Mouse (Mus musculus) intestine, embryonic 16.5 days (tissue): Measurements from ENCODE around the gene Creb3l4. TPM values are rescaled to one million over a fixed set of nuclear protein-coding genes. Genes with fewer than 3 reads are reported as not detected.
A peak's percentile ranks its signal among the peaks of the same experiment; 100 is the strongest.

ENCODE experiments used
- ATAC-seq: fragments of 200-750 bp; cut with Nextera tagmentation; 2 replicates; pipeline ENCODE4 v1.8.0; 2017; ENCODE audit warnings: moderate TSS enrichment, moderate library complexity
- H3K27ac ChIP-seq: fragments of 300-500 bp; sonication (generic); 2 replicates; pipeline ENCODE4 v1.5.1; 2014; ENCODE audit warnings: mild to moderate bottlenecking, low read length
- H3K27me3 ChIP-seq: fragments of 300-500 bp; sonication (generic); replicated peaks from 2 replicates; pipeline ENCODE4 v1.6.1; 2014; ENCODE audit warnings: low read length, control low read depth, mixed read lengths; ENCODE audit not compliant: control insufficient read depth, insufficient read depth
- H3K36me3 ChIP-seq: fragments of 300-500 bp; sonication (generic); 2 replicates; pipeline ENCODE4 v1.6.1; 2014; ENCODE audit warnings: low read length, control low read depth; ENCODE audit not compliant: control insufficient read depth, insufficient read depth
- H3K4me1 ChIP-seq: fragments of 300-500 bp; sonication (generic); 2 replicates; pipeline ENCODE4 v1.6.1; 2014; ENCODE audit warnings: low read length, control low read depth, mixed read lengths; ENCODE audit not compliant: control insufficient read depth, insufficient read depth
- H3K4me2 ChIP-seq: fragments of 300-500 bp; sonication (generic); 2 replicates; pipeline ENCODE4 v1.6.1; 2014; ENCODE audit warnings: low read depth, low read length, control low read depth
- H3K4me3 ChIP-seq: fragments of 300-500 bp; sonication (generic); 2 replicates; pipeline ENCODE4 v1.5.1; 2014; ENCODE audit warnings: mild to moderate bottlenecking, low read length
- H3K9ac ChIP-seq: fragments of 300-500 bp; sonication (generic); 2 replicates; pipeline ENCODE4 v1.6.1; 2014; ENCODE audit warnings: low read depth, low read length
- H3K9me3 ChIP-seq: fragments of 300-500 bp; sonication (generic); 2 replicates; pipeline ENCODE4 v1.6.1; 2016; ENCODE audit warnings: low read length, control low read depth; ENCODE audit not compliant: control insufficient read depth
- WGBS: fragments of 180-500 bp; shearing (Covaris S2); extraction: QIAGEN DNeasy Blood & Tissue Kit; methylation state at CpG from one replicate; pipeline ENCODE4 v1.1.7; 2014; 5-methylcytosine and 5-hydroxymethylcytosine counted together
- polyA plus RNA-seq: library from polyadenylated mRNA; unstranded; fragments of >200 nt; fragmentation: Nextera tagmentation; extraction: Ambion mirVana; gene quantifications from 2 replicates; pipeline ENCODE4 v1.2.1, GENCODE M21; 2015

Creb3l4 gene
- polyA plus RNA-seq, 1 experiment from 2014 or later: 18.9 TPM

DNA sequence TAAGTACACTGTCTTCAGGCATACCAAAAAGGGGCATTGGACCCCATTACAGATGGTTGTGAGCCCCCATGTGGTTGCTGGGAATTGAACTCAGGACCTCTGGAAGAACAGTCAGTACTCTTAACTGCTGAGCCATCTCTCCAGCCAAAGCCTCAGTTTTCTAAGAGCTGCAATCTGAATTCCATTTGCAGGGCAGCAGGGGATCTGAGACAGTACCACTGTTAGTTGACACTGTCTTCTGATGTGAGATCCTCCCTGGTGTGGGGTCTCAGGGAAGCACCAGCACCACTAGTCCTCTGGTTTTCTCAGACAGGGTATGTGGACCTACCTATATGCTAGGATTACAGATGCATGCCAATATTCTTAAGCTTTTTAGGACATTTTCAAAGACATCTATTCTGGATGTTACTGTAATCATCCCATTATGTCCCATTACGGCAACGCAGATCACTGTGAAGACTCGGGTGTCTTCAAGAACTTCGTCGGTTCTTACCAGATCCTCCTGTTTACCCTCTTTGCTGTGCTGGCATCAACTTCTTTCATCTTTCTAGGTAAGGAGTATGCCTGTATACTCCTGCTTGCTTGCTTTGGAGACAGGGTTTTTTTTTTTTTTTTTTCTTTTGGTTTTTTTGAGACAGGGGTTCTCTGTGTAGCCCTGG is 33.3 kb downstream of the Creb3l4 start:
- H3K4me1 ChIP-seq: peaks cover 14% of the 10 kb centered on the region
- no peaks in the 10 kb centered on the region for H3K9me3 ChIP-seq
- no peak overlapping the region for H3K9ac ChIP-seq
- ATAC-seq: no peak
- H3K36me3 ChIP-seq: peaks cover 13% of the 10 kb centered on the region
- H3K4me2 ChIP-seq: no peak overlapping the region
- WGBS: 91% methylated on average over 5 of the region's 5 CpGs
- H3K4me3 ChIP-seq: no peak overlapping the region
- H3K27me3 ChIP-seq: no peaks in the 10 kb centered on the region
- no peak overlapping the region for H3K27ac ChIP-seq

DNA sequence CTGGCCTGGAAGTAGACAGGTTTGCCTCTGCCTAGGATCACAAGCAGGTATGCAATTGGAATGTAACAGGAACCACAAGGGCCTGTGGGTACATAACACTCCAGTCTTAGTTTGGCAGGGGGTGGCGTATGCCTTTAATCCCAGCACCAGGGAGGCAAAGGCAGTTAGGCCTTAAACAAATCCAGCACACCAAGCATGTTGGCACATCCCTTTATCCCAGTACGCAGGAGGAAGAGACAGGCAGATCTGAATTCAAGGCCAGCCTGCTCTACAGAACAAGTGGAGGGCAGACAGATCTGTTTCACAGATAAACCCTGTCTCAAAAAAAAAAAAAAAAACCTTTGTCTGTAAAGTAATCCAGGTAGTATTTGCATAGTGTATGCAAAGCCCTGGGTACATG is 34.6 kb downstream of the Creb3l4 start:
- 80% methylated on average over 2 of the region's 2 CpGs for WGBS
- no peak overlapping the region for H3K4me2 ChIP-seq
- H3K4me3 ChIP-seq: no peak overlapping the region
- H3K36me3 ChIP-seq: peaks cover 13% of the 10 kb centered on the region
- H3K4me1 ChIP-seq: peaks cover 14% of the 10 kb centered on the region
- no peak for ATAC-seq
- H3K27me3 ChIP-seq: no peaks in the 10 kb centered on the region
- no peaks in the 10 kb centered on the region for H3K9me3 ChIP-seq
- H3K9ac ChIP-seq: no peak overlapping the region
- no peak overlapping the region for H3K27ac ChIP-seq

DNA sequence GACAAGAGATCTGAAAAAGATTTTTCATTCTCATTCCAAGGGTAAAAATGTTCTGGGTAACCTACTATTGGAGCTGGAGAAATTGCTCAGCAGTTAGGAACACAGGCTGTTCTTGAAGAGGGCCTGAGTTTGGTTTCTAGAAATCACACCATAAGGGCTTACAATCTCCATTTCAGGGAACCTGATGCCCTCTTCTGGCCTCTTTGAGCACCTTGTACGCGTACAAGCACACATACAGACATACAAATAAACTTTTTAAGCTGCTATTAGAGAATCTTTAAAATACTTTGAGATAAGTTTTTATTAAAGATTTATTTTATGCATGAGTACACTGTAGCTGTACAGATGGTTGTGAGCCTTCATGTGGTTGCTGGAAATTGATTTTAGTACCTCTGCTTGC is 38.7 kb downstream of the Creb3l4 start:
- Histone ChIP-seq H3K27me3 (no peaks in the 10 kb centered on the region), H3K4me2 (no peak overlapping the region), H3K9ac (no peak overlapping the region), H3K36me3 (peaks cover 10% of the 10 kb centered on the region; the same call in 1 of the 2 replicates), H3K27ac (no peak overlapping the region), H3K9me3 (no peaks in the 10 kb centered on the region), H3K4me1 (no peaks in the 10 kb centered on the region), H3K4me3 (no peak overlapping the region)
- ATAC-seq: no peak
- WGBS: 91% methylated on average over 2 of the region's 2 CpGs

DNA sequence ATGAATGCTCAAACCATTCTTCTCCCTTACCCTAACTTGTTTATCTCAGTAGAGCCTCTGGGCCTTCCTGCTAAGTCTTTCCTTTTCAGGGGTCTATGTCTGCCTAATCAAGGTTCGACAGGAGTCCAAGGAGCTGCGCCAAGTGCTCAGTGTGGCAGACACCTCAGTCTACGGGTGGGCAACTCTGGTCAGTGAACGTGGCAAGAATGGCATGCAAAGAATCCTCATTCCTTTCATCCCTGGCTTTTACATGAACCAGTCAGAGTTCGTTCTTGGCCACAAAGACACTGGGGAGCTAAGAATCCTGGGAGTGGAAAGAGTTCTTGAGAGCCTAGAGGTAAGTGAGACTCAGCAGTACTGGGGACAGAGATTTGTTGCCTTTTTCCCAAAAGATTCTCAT is 39.7 kb downstream of the Creb3l4 start:
- no peak for ATAC-seq
- no peak overlapping the region for H3K27ac ChIP-seq
- no peak overlapping the region for H3K9ac ChIP-seq
- H3K4me2 ChIP-seq: no peak overlapping the region
- WGBS: 64% methylated on average over 5 of the region's 5 CpGs
- H3K36me3 ChIP-seq: peaks cover 8% of the 10 kb centered on the region; the same call in 1 of the 2 replicates
- no peak overlapping the region for H3K4me3 ChIP-seq
- H3K27me3 ChIP-seq: no peaks in the 10 kb centered on the region
- no peaks in the 10 kb centered on the region for H3K4me1 ChIP-seq
- H3K9me3 ChIP-seq: no peaks in the 10 kb centered on the region

DNA sequence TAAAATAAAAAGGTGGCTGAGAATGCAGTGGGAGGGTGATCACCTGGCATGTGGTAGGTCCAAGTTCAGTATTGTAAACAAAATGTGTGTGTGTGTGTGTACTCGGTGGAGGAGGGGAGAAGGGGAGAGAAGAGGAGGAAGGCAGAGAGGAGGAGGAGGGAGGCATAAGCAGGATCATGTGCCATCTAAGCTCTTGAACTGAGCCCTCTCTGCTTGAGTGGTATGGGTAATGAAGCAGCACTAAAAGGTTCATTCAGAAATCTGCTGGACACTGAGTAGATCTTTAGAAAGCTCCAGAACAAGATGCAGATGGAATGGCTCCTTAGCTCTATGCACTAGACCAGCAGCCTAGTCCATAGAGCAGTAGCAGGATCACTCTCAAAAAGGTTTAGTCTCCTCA is 40.4 kb downstream of the Creb3l4 start:
- H3K9me3 ChIP-seq: no peaks in the 10 kb centered on the region
- no peak overlapping the region for H3K4me2 ChIP-seq
- no peak overlapping the region for H3K9ac ChIP-seq
- H3K4me3 ChIP-seq: no peak overlapping the region
- ATAC-seq: no peak
- peaks cover under 1% of the 10 kb centered on the region; the same call in 1 of the 2 replicates for H3K36me3 ChIP-seq
- no peaks in the 10 kb centered on the region for H3K4me1 ChIP-seq
- WGBS: 52% methylated on average over 1 of the region's 1 CpGs
- H3K27ac ChIP-seq: no peak overlapping the region
- no peaks in the 10 kb centered on the region for H3K27me3 ChIP-seq

DNA sequence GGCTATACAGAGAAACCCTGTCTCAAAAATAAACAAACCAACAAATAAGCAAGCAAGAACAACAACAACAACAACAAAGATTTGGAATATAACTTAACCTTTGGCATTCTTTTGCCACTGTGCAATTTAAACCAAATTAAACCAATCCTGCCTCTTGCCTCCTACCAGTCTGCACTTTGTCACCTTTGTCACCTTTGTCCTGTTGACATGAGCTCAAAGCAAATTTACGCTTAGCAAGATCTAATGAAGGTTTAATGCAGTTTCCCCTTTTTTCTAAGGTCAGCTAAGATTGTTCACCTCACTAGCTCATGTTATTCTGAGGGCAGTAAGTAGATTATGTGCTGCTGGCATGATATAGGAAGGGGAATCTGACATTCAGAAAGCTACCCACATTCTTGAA is 45.8 kb downstream of the Creb3l4 start:
- Histone ChIP-seq H3K27me3 (no peaks in the 10 kb centered on the region), H3K4me2 (no peak overlapping the region), H3K36me3 (no peaks in the 10 kb centered on the region), H3K9me3 (no peaks in the 10 kb centered on the region), H3K4me1 (no peaks in the 10 kb centered on the region), H3K9ac (no peak overlapping the region), H3K4me3 (no peak overlapping the region), H3K27ac (no peak overlapping the region)
- WGBS: 73% methylated on average over 1 of the region's 1 CpGs
- no peak for ATAC-seq

DNA sequence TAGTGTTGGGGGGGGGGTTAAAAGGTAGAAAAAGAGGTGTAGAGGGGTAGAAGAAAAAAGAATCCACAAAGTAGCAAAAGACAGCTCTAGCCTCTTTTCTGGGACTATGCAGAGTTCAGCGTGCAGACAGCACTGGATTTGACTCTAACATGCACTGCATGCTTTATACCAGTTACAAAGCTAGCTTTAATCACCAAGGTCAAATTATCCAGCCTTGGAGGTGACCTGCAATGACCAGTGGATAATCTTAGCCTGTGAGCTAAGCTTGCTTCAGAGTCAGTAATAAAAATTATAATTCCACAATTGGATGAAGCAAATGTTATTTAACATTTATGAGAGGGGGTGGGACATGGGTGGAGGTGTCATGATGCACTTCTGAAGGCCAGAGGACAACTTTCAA is 47.7 kb downstream of the Creb3l4 start:
- Histone ChIP-seq H3K4me2 (no peak overlapping the region), H3K9me3 (no peaks in the 10 kb centered on the region), H3K9ac (no peak overlapping the region), H3K4me3 (no peak overlapping the region), H3K4me1 (0 out of 2 replicates have a peak, but pooled peaks cover under 1% of the 10 kb centered on the region), H3K27ac (no peak overlapping the region), H3K27me3 (no peaks in the 10 kb centered on the region), H3K36me3 (no peaks in the 10 kb centered on the region)
- no peak for ATAC-seq
- 64% methylated on average over 1 of the region's 1 CpGs for WGBS

DNA sequence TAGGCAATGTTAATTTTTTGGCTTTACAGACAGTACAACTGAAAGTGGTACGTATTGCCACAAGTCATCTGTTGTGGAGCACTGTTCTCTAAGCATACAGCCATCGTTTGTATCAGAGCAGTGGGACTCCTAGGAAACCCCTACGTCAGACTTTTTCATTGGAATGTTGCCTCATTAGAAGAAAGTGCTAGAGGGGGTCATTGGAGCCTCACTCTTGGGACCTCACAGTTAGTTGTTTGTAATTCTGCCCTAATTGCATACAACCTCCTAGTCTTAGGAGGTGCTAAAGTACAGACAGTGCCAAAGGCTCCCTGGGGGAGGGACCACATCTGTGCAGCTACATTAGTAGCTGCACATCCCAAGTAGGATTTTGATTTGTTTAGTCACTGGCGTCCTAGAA is 48.6 kb downstream of the Creb3l4 start:
- H3K4me1 ChIP-seq: 0 out of 2 replicates have a peak, but pooled peaks cover 3% of the 10 kb centered on the region
- WGBS: 55% methylated on average over 4 of the region's 4 CpGs

DNA sequence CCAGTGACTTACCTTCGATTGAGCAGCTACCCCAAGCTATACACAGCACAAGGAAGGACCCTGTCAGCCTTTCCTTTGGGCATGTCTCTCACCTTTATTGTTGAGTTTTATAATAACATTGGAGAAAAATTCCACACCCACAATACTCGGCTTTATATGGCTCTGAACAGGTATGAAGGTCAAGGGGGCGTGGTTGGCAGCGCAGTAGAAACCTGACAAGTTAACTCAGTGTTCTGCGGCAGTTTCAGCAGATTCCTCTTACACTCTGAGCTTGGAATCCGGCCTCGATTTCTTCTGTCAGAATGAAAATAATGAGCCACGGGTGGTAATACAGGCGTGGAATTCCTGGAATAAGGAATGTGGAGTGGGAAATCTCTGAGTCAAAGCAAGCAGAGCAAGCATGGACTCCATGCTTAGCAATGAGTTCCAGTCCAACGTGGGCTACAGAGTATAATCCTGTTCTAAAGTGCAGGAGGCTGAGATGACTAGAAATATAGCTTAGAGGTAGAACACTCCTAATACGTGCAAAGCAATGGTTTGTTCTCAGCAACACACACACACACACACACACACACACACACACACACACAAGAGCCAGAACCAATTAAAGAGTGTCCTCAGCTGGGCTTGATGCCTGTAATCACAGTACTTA is 52.3 kb downstream of the Creb3l4 start:
- H3K36me3 ChIP-seq: no peaks in the 10 kb centered on the region
- 0 out of 2 replicates have a peak, but pooled peaks cover 3% of the 10 kb centered on the region for H3K4me1 ChIP-seq
- peak overlapping the region; percentile 8; the same call in 1 of the 2 replicates for H3K9ac ChIP-seq
- ATAC-seq: peak; percentile 90
- H3K4me2 ChIP-seq: peak overlapping the region; percentile 24; the same call in 1 of the 2 replicates
- 50% methylated on average over 11 of the region's 11 CpGs for WGBS
- no peaks in the 10 kb centered on the region for H3K9me3 ChIP-seq
- no peaks in the 10 kb centered on the region for H3K27me3 ChIP-seq
- H3K27ac ChIP-seq: peak overlapping the region; percentile 76; the same call in 1 of the 2 replicates
- no peak overlapping the region for H3K4me3 ChIP-seq

More for the DNA sequence above, 48.6 kb downstream of the Creb3l4 start:
- no peak overlapping the region for H3K4me2 ChIP-seq
- H3K9ac ChIP-seq: no peak overlapping the region
- H3K4me3 ChIP-seq: no peak overlapping the region
- H3K36me3 ChIP-seq: no peaks in the 10 kb centered on the region
- H3K9me3 ChIP-seq: no peaks in the 10 kb centered on the region
- no peak overlapping the region for H3K27ac ChIP-seq
- ATAC-seq: no peak
- no peaks in the 10 kb centered on the region for H3K27me3 ChIP-seq
